Mouse (Mus musculus) T-helper 17 cell (primary cell): ENCODE measurements at regions not wholly inside any gene's neighbourhood (a gene's known extent, or its start where the extent isn't known, plus 50 kb on each side); places are given as distances from the start of the nearest gene placed in this dataset.

Experiments
- in situ Hi-C, 2 experiments: fragments of 300-600 bp; cut with MboI, MseI; formaldehyde crosslinking; loops; 1 replicate in 1 of 2; 2 replicates in 1 of 2; pipeline ENCODE4 v1.15.1; 2025; ENCODE audit warnings: high pct_unique_total_duplicates in 2 of 2

GRCm38 (mm10) chr15:59954345-59954744, 62.1 kb downstream of the 4933412E24Rik start:
- in situ Hi-C loops, result no loop called here

- in situ Hi-C loops, result no loop called here
Measured at GRCm38 (mm10) chr15:59953857-59954256, 62.6 kb downstream of the 4933412E24Rik start.

GRCm38 (mm10) chr15:59950617-59951216, 65.7 kb downstream of the 4933412E24Rik start:
- in situ Hi-C loops, result no loop called here

GRCm38 (mm10) chr15:59945208-59945607, 71.2 kb downstream of the 4933412E24Rik start:
- in situ Hi-C loops, result loop anchor here (5.0 to 10.0 kb wide), 3 partner anchors 68 to 1420 kb away; no protein-coding TSS in a partner anchor

- in situ Hi-C loops, result no loop called here
Measured at GRCm38 (mm10) chr15:59936486-59936885, 79.9 kb downstream of the 4933412E24Rik start.

- in situ Hi-C loops, result no loop called here
Measured at GRCm38 (mm10) chr15:59913860-59914259, 102.6 kb downstream of the 4933412E24Rik start.

- in situ Hi-C loops, result no loop called here
Measured at GRCm38 (mm10) chr15:59908300-59908699, 108.1 kb downstream of the 4933412E24Rik start.

- in situ Hi-C loops, result no loop called here
Measured at GRCm38 (mm10) chr15:59905832-59906797, 110.3 kb downstream of the 4933412E24Rik start.

- in situ Hi-C loops, result no loop called here
Measured at GRCm38 (mm10) chr15:59904741-59905140, 111.7 kb downstream of the 4933412E24Rik start.

GRCm38 (mm10) chr15:59888996-59889395, 127.4 kb downstream of the 4933412E24Rik start:
- in situ Hi-C loops, result no loop called here

- in situ Hi-C loops, result no loop called here
Measured at GRCm38 (mm10) chr15:59888131-59888459, 128.3 kb downstream of the 4933412E24Rik start.

- in situ Hi-C loops, result no loop called here
Measured at GRCm38 (mm10) chr15:59887381-59888130, 128.9 kb downstream of the 4933412E24Rik start.

- in situ Hi-C loops, result no loop called here
Measured at GRCm38 (mm10) chr15:59886036-59886435, 130.4 kb downstream of the 4933412E24Rik start.

GRCm38 (mm10) chr15:59882444-59882843, 134.0 kb downstream of the 4933412E24Rik start:
- in situ Hi-C loops, result no loop called here

- in situ Hi-C loops, result no loop called here
Measured at GRCm38 (mm10) chr15:59880426-59880825, 136.0 kb downstream of the 4933412E24Rik start.

- in situ Hi-C loops, result loop anchor here in 1 of 2 experiments (5.0 kb wide), 1 partner anchor 68 kb away; no protein-coding TSS in a partner anchor
Measured at GRCm38 (mm10) chr15:59879311-59879710, 137.1 kb downstream of the 4933412E24Rik start.

- in situ Hi-C loops, result loop anchor here in 1 of 2 experiments (5.0 kb wide), 1 partner anchor 71 kb away; no protein-coding TSS in a partner anchor
Measured at GRCm38 (mm10) chr15:59876279-59876742, 140.1 kb downstream of the 4933412E24Rik start.

- in situ Hi-C loops, result no loop called here
Measured at GRCm38 (mm10) chr15:59866701-59867100, 149.7 kb downstream of the 4933412E24Rik start.

GRCm38 (mm10) chr15:59864746-59865499, 151.5 kb downstream of the 4933412E24Rik start:
- in situ Hi-C loops, result loop anchor here in 1 of 2 experiments (5.0 kb wide), 1 partner anchor 473 kb away; no protein-coding TSS in a partner anchor

- in situ Hi-C loops, result no loop called here
Measured at GRCm38 (mm10) chr15:59852271-59853000, 164.0 kb downstream of the 4933412E24Rik start.
